Mouse (Mus musculus) layer of hippocampus, adult 8-10 months (tissue): ENCODE measurements at regions not wholly inside any gene's neighbourhood (a gene's known extent, or its start where the extent isn't known, plus 50 kb on each side); places are given as distances from the start of the nearest gene placed in this dataset.

Experiments used
- DNase-seq, 2 experiments: peaks; one replicate each; pipeline ENCODE4 v3.0.0; 2022; ENCODE audit warnings: low spot score in 2 of 2

DNA sequence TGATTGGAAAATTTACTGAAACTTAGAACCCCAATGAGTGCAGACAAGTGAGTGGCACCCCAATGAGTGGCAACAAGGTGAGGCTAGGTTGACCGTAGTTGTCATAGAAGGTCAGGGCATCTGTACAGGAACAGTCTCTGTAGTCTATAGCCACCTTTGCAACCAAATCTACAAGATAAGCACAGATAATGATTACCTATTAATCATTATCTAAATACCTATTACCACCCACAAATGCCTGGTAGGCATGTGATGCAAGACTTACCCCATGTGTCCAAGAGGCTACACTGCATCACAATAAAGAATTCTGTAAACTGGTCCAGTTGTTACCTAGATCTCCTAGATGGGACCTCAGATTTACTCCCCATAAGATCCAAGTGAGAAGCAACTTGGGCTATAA is 778.7 kb downstream of the Cntnap5b start:
- no peak for DNase-seq

DNA sequence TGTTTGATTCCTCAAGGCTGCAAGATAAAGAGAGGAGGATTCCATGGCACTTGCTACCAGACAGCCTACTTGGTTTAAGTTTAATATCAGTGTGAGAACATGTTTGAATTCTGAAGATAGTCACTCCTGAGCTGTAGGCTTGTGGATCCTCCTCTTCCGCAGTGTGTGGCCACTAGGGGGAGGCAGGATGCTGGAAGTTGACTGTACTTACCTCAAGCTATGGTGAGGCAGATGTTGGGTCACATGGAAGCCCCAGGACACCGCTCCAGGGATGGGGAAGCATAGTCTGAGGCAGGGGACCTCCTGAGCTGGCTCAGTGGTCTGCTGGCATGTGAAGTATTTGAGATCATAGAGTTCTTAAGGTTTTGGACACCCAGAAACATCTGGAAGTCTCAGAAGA is 784.4 kb downstream of the Cntnap5b start:
- DNase-seq, result peak in 1 of 2 experiments; percentile 21
